Mouse (Mus musculus) limb, embryonic 10.5 days (tissue): ENCODE measurements at regions not wholly inside any gene's neighbourhood (a gene's known extent, or its start where the extent isn't known, plus 50 kb on each side); places are given as distances from the start of the nearest gene placed in this dataset.

Source experiments
- DNase-seq: peaks from one replicate; pipeline ENCODE4 v3.0.0-alpha.2; 2017; ENCODE audit warnings: low spot score
- H3K27ac ChIP-seq: fragments of 300-500 bp; sonication (generic); 2 replicates; pipeline ENCODE4 v1.5.1; 2016; ENCODE audit warnings: mild to moderate bottlenecking
- H3K27me3 ChIP-seq: fragments of 300-500 bp; sonication (generic); 2 replicates; pipeline ENCODE4 v1.6.1; 2016; ENCODE audit warnings: low read depth, mild to moderate bottlenecking; ENCODE audit not compliant: poor library complexity, severe bottlenecking
- H3K36me3 ChIP-seq: fragments of 300-500 bp; sonication (generic); 2 replicates; pipeline ENCODE4 v1.6.1; 2016; ENCODE audit warnings: mild to moderate bottlenecking, moderate library complexity
- H3K4me1 ChIP-seq: fragments of 300-500 bp; sonication (generic); 2 replicates; pipeline ENCODE4 v1.6.1; 2016
- H3K4me3 ChIP-seq: fragments of 300-500 bp; sonication (generic); 2 replicates; pipeline ENCODE4 v1.5.1; 2016; ENCODE audit warnings: mild to moderate bottlenecking, moderate library complexity
- H3K9me3 ChIP-seq: fragments of 300-500 bp; sonication (generic); replicated peaks from 2 replicates; pipeline ENCODE4 v1.6.1; 2016; ENCODE audit warnings: mild to moderate bottlenecking
- WGBS: fragments of 180-500 bp; shearing (Covaris S2); methylation state at CpG from one replicate; pipeline ENCODE4 v1.1.7; 2016; 5-methylcytosine and 5-hydroxymethylcytosine counted together

DNA sequence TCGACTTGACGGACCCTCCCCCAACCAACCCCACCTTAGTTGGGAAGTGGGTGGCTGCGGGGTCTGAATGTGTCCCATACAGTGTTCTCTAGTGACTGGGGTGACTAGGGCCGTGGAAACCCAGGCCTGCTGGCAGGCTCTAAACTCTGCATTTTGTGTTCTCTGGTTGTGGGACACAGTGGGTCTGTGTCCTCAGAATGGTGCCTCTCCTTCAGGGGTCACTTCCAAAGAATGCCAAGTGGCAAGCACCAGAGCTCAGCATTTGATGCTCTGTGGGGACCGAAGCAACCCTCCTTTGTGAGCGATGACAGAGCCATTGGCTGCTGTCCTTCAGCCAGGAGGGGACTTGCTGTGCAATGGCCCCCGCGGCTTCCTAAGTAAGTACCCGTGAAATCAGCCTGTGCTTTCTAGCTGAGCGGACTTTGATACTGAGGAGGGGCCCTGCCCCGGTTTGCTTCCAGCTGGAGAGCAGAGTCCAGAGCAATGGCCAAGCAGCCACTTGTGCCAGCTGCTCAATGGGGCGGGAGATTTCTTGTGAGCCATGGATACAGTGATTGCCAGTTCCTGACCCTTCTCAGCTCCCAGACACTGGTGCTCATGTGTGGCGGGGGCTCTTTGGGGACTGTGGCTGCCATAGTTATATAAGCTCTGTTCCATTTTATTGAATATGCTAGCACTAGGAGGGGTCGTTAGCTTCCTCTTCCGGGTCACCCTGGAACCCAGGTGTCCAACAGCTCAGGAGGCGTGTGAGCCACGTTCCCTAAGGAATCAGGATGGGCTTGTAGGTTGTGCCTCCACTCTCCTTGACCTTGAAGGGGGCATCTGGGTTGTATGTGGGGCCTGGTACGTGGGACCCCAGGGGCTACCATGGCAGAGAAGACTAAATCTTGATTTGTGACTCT is 60.4 kb upstream of the Sulf2 start:
- DNase-seq: no peak
- 75% methylated on average over 18 of the region's 18 CpGs for WGBS
- H3K4me1 ChIP-seq: peaks cover 50% of the 10 kb centered on the region

DNA sequence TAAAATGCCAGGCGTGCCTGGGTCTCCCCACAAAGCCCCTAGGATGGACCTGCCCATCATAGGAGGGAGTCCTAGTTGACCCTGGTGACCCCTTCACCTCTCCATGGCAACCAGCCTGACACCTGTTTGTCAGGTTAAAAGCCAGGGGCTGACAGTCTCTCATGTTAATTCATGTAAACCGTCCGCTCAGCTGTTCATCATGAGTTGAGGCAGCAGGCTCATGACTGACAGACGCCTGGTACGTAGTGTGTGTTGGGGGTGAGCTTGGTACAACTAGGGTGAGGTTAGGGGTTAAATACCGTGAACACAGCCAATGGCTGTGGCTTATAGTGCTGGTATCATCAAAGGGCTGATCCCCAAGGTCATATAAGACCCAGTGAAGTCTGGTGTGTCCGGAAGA is 59.7 kb upstream of the Sulf2 start:
- Histone ChIP-seq H3K27me3 (0 out of 2 replicates have a peak, but pooled peaks cover 4% of the 10 kb centered on the region), H3K36me3 (no peaks in the 10 kb centered on the region), H3K4me1 (peaks cover 43% of the 10 kb centered on the region), H3K27ac (peak overlapping the region; percentile 25), H3K9me3 (no peaks in the 10 kb centered on the region), H3K4me3 (no peak overlapping the region)
- WGBS: 69% methylated on average over 7 of the region's 7 CpGs
- DNase-seq: no peak

More for the DNA sequence above, 60.4 kb upstream of the Sulf2 start:
- Histone ChIP-seq H3K36me3 (no peaks in the 10 kb centered on the region), H3K4me3 (no peak overlapping the region), H3K27me3 (0 out of 2 replicates have a peak, but pooled peaks cover 4% of the 10 kb centered on the region), H3K9me3 (no peaks in the 10 kb centered on the region), H3K27ac (peak overlapping the region; percentile 25)

DNA sequence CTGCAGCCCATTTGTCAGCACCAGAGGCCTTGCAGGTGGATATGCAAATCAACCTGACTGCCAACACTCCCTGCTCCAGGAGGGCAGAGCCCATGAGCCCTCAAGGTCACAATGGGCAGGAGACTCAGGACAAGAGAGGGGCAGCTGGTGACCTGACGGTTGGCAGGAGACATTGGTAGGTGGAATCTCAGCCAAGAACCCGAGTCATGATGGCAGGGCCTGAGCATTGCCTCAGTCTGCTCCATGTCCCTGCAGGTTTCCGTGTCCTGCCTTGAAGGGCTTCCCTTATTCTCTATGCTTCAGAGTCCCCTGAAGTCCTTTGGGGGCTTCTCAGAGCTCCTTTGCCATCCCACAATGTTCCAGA is 51.7 kb upstream of the Sulf2 start:
- H3K4me3 ChIP-seq: no peak overlapping the region
- no peak for DNase-seq
- peak overlapping the region; percentile 63 for H3K27ac ChIP-seq
- H3K27me3 ChIP-seq: no peaks in the 10 kb centered on the region
- no peaks in the 10 kb centered on the region for H3K9me3 ChIP-seq
- H3K36me3 ChIP-seq: no peaks in the 10 kb centered on the region
- WGBS: 85% methylated on average over 3 of the region's 3 CpGs
- peaks cover 41% of the 10 kb centered on the region for H3K4me1 ChIP-seq

DNA sequence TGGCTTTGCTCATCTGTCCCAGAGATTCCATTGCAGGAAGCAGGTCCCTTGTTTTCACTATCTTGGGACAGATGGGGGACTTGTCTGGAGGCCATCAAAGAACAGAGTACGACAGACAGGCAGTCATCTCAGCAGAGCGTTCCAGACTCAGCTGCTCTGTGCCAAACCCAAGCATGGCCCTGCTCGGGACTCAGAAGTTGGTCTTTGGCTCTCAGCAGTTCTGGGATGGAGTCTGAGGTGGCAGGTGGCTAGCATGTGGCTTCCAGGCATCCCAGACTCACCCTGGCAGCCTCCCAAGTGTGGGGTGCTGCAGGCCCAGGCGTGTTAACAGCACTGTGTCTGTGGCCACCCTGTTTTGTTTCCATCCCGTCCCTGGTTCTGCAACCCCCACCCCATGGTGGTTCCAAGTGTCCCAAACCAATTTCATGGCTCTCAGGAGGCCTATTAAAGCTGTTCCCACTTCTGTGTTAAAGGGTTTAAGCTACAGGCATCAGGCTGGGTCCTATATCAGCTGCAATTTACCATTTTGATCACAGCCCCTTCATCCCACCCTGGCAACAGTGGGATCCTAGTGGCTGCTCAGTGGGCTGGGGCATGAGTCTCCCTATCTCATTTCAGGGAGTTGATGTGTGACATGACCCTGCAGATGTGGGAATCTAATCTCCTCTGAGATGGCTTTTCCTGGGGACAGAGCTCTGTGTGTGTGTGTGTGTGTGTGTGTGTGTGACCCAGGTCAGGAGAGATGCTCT is 51.1 kb upstream of the Sulf2 start:
- H3K27ac ChIP-seq: peak overlapping the region; percentile 63
- DNase-seq: no peak
- H3K36me3 ChIP-seq: no peaks in the 10 kb centered on the region
- no peak overlapping the region for H3K4me3 ChIP-seq
- no peaks in the 10 kb centered on the region for H3K27me3 ChIP-seq
- H3K4me1 ChIP-seq: peaks cover 40% of the 10 kb centered on the region
- 70% methylated on average over 5 of the region's 5 CpGs for WGBS
- H3K9me3 ChIP-seq: no peaks in the 10 kb centered on the region
